Mouse (Mus musculus): ENCODE data around the gene Cdc27.

- no peak for TF ChIP-seq POLR2A (IDR thresholded peaks at IDR 0.05; ENCODE audit: low read depth, low read length)
- no peak for TF ChIP-seq CTCF (IDR thresholded peaks at IDR 0.05; ENCODE audit: extremely low read depth, insufficient read depth, insufficient read length, insufficient replicate concordance)
These were observed 16.4 kb upstream of the Cdc27 start for GRCm38 (mm10) chr11:104566796-104567195.
